In genomic region chr10:34185556-34185955, GRCm38 (mm10) we compare ENCODE assay signal across 17 mouse cellular contexts. TPM values are rescaled to one million over a fixed set of nuclear protein-coding genes. Genes with fewer than 3 reads are reported as not detected.
DNase-seq lines count a peak whose midpoint lies in the region; ATAC-seq lines count a peak whose summit lies in the region.
"Had no signal": no experiment of that assay in that cellular context is flagged by ENCODE, and none has a peak within 500 bp of the region (broad histone marks: within the 10 kb centered on the region; RNA-seq: fewer than 3 reads in every experiment).

No protein-coding gene starts in this region.

- peak; percentile 26 for DNase-seq in lung, postnatal 36 days
- DNase-seq in lung, postnatal 25 days (ENCODE audit: low spot score), result no peak
- peak; percentile 14 for DNase-seq in ES-CJ7 (ENCODE audit: low read depth, low spot score)
- DNase-seq in embryonic facial prominence, embryonic 14.5 days (ENCODE audit: low spot score), result no peak
- no peak for DNase-seq in natural killer cell, adult 2 months (ENCODE audit: low spot score in 2 of 2)
- DNase-seq: adrenal gland, postnatal 25 days; kidney, adult 11 months; right cerebral cortex, postnatal 4 days had no signal

- H3K9ac ChIP-seq in embryonic facial prominence, embryonic 14.5 days (ENCODE audit: low read depth, low read length), result no peak overlapping the region
- H3K9ac ChIP-seq: heart, embryonic 15.5 days; hindbrain, embryonic 13.5 days; liver, embryonic 12.5 days; midbrain, embryonic 12.5 days had no signal

- 43% methylated on average over 4 of the region's 4 CpGs for WGBS in embryonic facial prominence, embryonic 14.5 days

- H3K27me3 ChIP-seq in embryonic facial prominence, embryonic 14.5 days (replicated peaks; ENCODE audit: control insufficient read depth, insufficient read depth, low read length), result no peaks in the 10 kb centered on the region
- H3K27me3 ChIP-seq: heart, embryonic 15.5 days; hindbrain, embryonic 13.5 days; liver, embryonic 12.5 days; midbrain, embryonic 12.5 days had no signal

- no peak for ATAC-seq in embryonic facial prominence, embryonic 14.5 days (ENCODE audit: low read depth)
- peak; percentile 79 for ATAC-seq in neutrophil, adult 5-6 weeks (ENCODE audit: extremely low read depth, insufficient number of reproducible peaks, low FRiP score, poor library complexity, severe bottlenecking)
- ATAC-seq in inflammation-experienced regulatory T-cells, adult 6 months, result no peak
- ATAC-seq: liver, embryonic 12.5 days had no signal

- H3K27ac ChIP-seq in embryonic facial prominence, embryonic 14.5 days (replicated peaks; ENCODE audit: low read depth, low read length), result peak overlapping the region; percentile 88
- H3K27ac ChIP-seq: heart, embryonic 15.5 days; hindbrain, embryonic 13.5 days; layer of hippocampus, adult 2 months; liver, embryonic 12.5 days; midbrain, embryonic 12.5 days had no signal

- H3K9me3 ChIP-seq in embryonic facial prominence, embryonic 14.5 days (ENCODE audit: control insufficient read depth, low read length), result no peaks in the 10 kb centered on the region
- H3K9me3 ChIP-seq: heart, embryonic 15.5 days; hindbrain, embryonic 13.5 days; liver, embryonic 12.5 days; midbrain, embryonic 12.5 days had no signal

- no peak overlapping the region for H3K4me2 ChIP-seq in embryonic facial prominence, embryonic 14.5 days (ENCODE audit: low read depth, low read length)
- H3K4me2 ChIP-seq: heart, embryonic 15.5 days; hindbrain, embryonic 13.5 days; liver, embryonic 12.5 days; midbrain, embryonic 12.5 days had no signal

- H3K36me3 ChIP-seq in embryonic facial prominence, embryonic 14.5 days (ENCODE audit: control insufficient read depth, insufficient read depth, low read length), result peaks cover 12% of the 10 kb centered on the region
- H3K36me3 ChIP-seq: heart, embryonic 15.5 days; liver, embryonic 12.5 days; midbrain, embryonic 12.5 days had no signal

- peaks cover 38% of the 10 kb centered on the region for H3K4me1 ChIP-seq in embryonic facial prominence, embryonic 14.5 days (ENCODE audit: control insufficient read depth, insufficient read depth, low read length)
- H3K4me1 ChIP-seq: liver, embryonic 12.5 days; midbrain, embryonic 12.5 days had no signal

- H3K4me3 ChIP-seq in embryonic facial prominence, embryonic 14.5 days (ENCODE audit: low read depth, low read length), result no peak overlapping the region
- H3K4me3 ChIP-seq: erythroblast, embryonic 14.5 days; heart, embryonic 15.5 days; hindbrain, embryonic 13.5 days; layer of hippocampus, adult 2 months; liver, embryonic 12.5 days; midbrain, embryonic 12.5 days had no signal

RNA-seq across cellular contexts. Expression of gene Dse, which starts 22.0 kb away (rescaled TPM):
- 46.7 and 49.6 TPM in 2 replicates for polyA plus RNA-seq in embryonic facial prominence, embryonic 14.5 days (2014; fragmentation: Nextera tagmentation; extraction: Ambion mirVana)
- total RNA-seq in neutrophil, adult 5-6 weeks (2017), result 4.7 and 5.1 TPM in 2 replicates
- 1 to 10 TPM; 1.0 to 3.3 (median 2.4) TPM for polyA plus RNA-seq in inflammation-experienced regulatory T-cells, adult 6 months (2017; shearing (Covaris generic))
- polyA plus RNA-seq: erythroblast, embryonic 14.5 days had no signal

RNA-seq across cellular contexts. Expression of gene Calhm6, which starts 57.8 kb away (rescaled TPM):
- 0.88 and 1.1 TPM in 2 replicates for polyA plus RNA-seq in embryonic facial prominence, embryonic 14.5 days (2014; fragmentation: Nextera tagmentation; extraction: Ambion mirVana)
- 7.3 and 7.6 TPM in 2 replicates for total RNA-seq in neutrophil, adult 5-6 weeks (2017)
- 10 to 100 TPM; 30.6 to 42.2 (median 39.7) TPM for polyA plus RNA-seq in inflammation-experienced regulatory T-cells, adult 6 months (2017; shearing (Covaris generic))
- polyA plus RNA-seq: erythroblast, embryonic 14.5 days; testis, adult 2 months had no signal

Comparison
In these comparisons a context has a peak if more than half of its experiments do, and no peak if none do; other contexts are left out.
1. DNase-seq: peak in lung, postnatal 36 days (single experiment) and ES-CJ7 (single experiment); none in lung, postnatal 25 days (single experiment), embryonic facial prominence, embryonic 14.5 days (single experiment) and natural killer cell, adult 2 months (0 of 2).
2. RNA of gene Dse, which starts 22.0 kb away (polyA plus RNA-seq): 46.7 to 49.6 TPM in embryonic facial prominence, embryonic 14.5 days; 1.0 to 3.3 TPM in inflammation-experienced regulatory T-cells, adult 6 months; every median in the first group is over 10 times any median in the second.
3. RNA of gene Calhm6, which starts 57.8 kb away (polyA plus RNA-seq): 30.6 to 42.2 TPM in inflammation-experienced regulatory T-cells, adult 6 months; 0.88 to 1.1 TPM in embryonic facial prominence, embryonic 14.5 days; every median in the first group is over 10 times any median in the second.